Mouse (Mus musculus): ENCODE measurements around the gene Slc25a47. TPM values are rescaled to one million over a fixed set of nuclear protein-coding genes. Genes with fewer than 3 reads are reported as not detected.

Gene Slc25a47
- polyA plus RNA-seq, 1 experiment from 2014 or later, result 14.7 TPM

DNA sequence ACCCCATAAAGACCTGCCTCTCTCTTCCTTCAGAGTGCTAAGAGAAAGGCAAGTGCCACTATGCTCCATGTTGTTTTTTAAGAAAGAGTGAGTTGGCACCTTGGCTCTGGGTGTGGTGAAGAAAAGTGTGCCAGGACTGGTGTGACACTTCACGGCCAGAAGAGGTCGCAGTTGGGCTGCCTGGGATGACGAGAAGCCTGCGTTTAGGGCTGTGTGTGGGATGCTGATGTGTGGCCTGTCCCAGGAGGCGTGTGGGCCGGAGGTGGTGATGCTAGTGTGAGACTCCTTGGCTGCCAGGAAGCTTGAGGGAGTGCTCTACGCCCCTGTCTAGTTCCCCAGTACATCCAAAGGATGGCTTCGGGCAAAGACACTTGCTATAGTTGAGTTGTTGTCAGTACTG, 67.1 kb downstream of the Slc25a47 start:
- 16% methylated on average over 8 of the region's 8 CpGs for WGBS
- ATAC-seq (replicated peaks), result peak; percentile 33; the same call in 1 of the 2 replicates

GRCm38 (mm10) chr12:108903600-108904275, 67.9 kb downstream of the Slc25a47 start:
- 0 out of 2 replicates have a peak, but pooled peaks have one; percentile 35 for ATAC-seq (replicated peaks)
- Histone ChIP-seq H3K4me3 (no peak overlapping the region), H3K9ac (replicated peaks) (no peak overlapping the region), H3K9me3 (no peaks in the 10 kb centered on the region), H3K4me1 (peaks cover 29% of the 10 kb centered on the region), H3K27ac (replicated peaks) (no peak overlapping the region), H3K36me3 (no peaks in the 10 kb centered on the region), H3K4me2 (replicated peaks) (no peak overlapping the region), H3K27me3 (no peaks in the 10 kb centered on the region)
- whole genome bisulfite sequencing, result 65% methylated on average over 8 of the region's 8 CpGs

More for the DNA sequence above, 67.1 kb downstream of the Slc25a47 start:
- H3K27ac ChIP-seq (replicated peaks), result no peak overlapping the region
- H3K4me2 ChIP-seq (replicated peaks), result no peak overlapping the region
- no peaks in the 10 kb centered on the region for H3K36me3 ChIP-seq
- H3K9ac ChIP-seq (replicated peaks), result no peak overlapping the region
- H3K27me3 ChIP-seq, result no peaks in the 10 kb centered on the region
- no peak overlapping the region for H3K4me3 ChIP-seq
- H3K9me3 ChIP-seq, result no peaks in the 10 kb centered on the region
- peaks cover 29% of the 10 kb centered on the region for H3K4me1 ChIP-seq

- H3K27me3 ChIP-seq, result no peaks in the 10 kb centered on the region
- no peaks in the 10 kb centered on the region for H3K36me3 ChIP-seq
- no peak overlapping the region for H3K4me2 ChIP-seq (replicated peaks)
- no peak overlapping the region for H3K27ac ChIP-seq (replicated peaks)
- no peak for ATAC-seq (replicated peaks)
- peaks cover 29% of the 10 kb centered on the region for H3K4me1 ChIP-seq
- 34% methylated on average over 8 of the region's 8 CpGs for WGBS
- no peaks in the 10 kb centered on the region for H3K9me3 ChIP-seq
- H3K4me3 ChIP-seq, result no peak overlapping the region
- no peak overlapping the region for H3K9ac ChIP-seq (replicated peaks)
Observed at GRCm38 (mm10) chr12:108904276-108904653, 68.4 kb downstream of the Slc25a47 start.

GRCm38 (mm10) chr12:108905620-108906302, 69.9 kb downstream of the Slc25a47 start:
- no peak for ATAC-seq (replicated peaks)
- peaks cover 29% of the 10 kb centered on the region for H3K4me1 ChIP-seq

GRCm38 (mm10) chr12:108906398-108906797, 70.6 kb downstream of the Slc25a47 start:
- Histone ChIP-seq H3K9ac (replicated peaks) (no peak overlapping the region), H3K4me2 (replicated peaks) (no peak overlapping the region), H3K36me3 (no peaks in the 10 kb centered on the region), H3K9me3 (no peaks in the 10 kb centered on the region), H3K4me1 (peaks cover 29% of the 10 kb centered on the region), H3K27me3 (no peaks in the 10 kb centered on the region), H3K4me3 (no peak overlapping the region), H3K27ac (replicated peaks) (peak overlapping the region; percentile 49)
- WGBS, result 36% methylated on average over 12 of the region's 12 CpGs
- ATAC-seq (replicated peaks), result 0 out of 2 replicates have a peak, but pooled peaks have one; percentile 32

More at GRCm38 (mm10) chr12:108905620-108906302, 69.9 kb downstream of the Slc25a47 start:
- Histone ChIP-seq H3K4me2 (replicated peaks) (no peak overlapping the region), H3K9me3 (no peaks in the 10 kb centered on the region), H3K27ac (replicated peaks) (peak overlapping the region; percentile 49), H3K36me3 (no peaks in the 10 kb centered on the region), H3K9ac (replicated peaks) (no peak overlapping the region), H3K27me3 (no peaks in the 10 kb centered on the region), H3K4me3 (no peak overlapping the region)
- WGBS, result 25% methylated on average over 14 of the region's 14 CpGs

MicroRNA genes within 50 kb of the gene (microRNA counts, 519-probe panel; counts per million panel counts)
- not detected for microRNA mmu-miR-345-3p
- 2,730 counts per million, percentile 64 among the panel's probes with 10 or more counts for microRNA mmu-miR-345-5p

Small RNA genes lying within 50 kb of the gene (microRNA-seq; reads per million reads assigned to microRNA genes)
- gene Mir345, result 154 reads per million, percentile 59 among the genes with 10 or more reads in this experiment

Other genes starting within 250 kb of the Slc25a47 start
- 2.0 and 3.7 TPM in 2 replicates for gene Degs2, start 133.7 kb upstream of the Slc25a47 start, polyA plus RNA-seq (2015; fragmentation: Nextera tagmentation; extraction: Ambion mirVana)
- 17.2 and 18.7 TPM in 2 replicates for gene Yy1, start 43.1 kb upstream of the Slc25a47 start, polyA plus RNA-seq (2015; fragmentation: Nextera tagmentation; extraction: Ambion mirVana)
- gene Slc25a29, start 163 bp upstream of the Slc25a47 start, polyA plus RNA-seq (2015; fragmentation: Nextera tagmentation; extraction: Ambion mirVana), result 29.2 and 29.7 TPM in 2 replicates
- 6.4 and 9.5 TPM in 2 replicates for gene Wdr25, start 57.6 kb downstream of the Slc25a47 start, polyA plus RNA-seq (2015; fragmentation: Nextera tagmentation; extraction: Ambion mirVana)
- 104 and 107 TPM in 2 replicates for gene Wars, start 58.1 kb downstream of the Slc25a47 start, polyA plus RNA-seq (2015; fragmentation: Nextera tagmentation; extraction: Ambion mirVana)
- 19.2 and 20.2 TPM in 2 replicates for gene Begain, start 232.2 kb downstream of the Slc25a47 start, polyA plus RNA-seq (2015; fragmentation: Nextera tagmentation; extraction: Ambion mirVana)

Measured in forebrain, embryonic 15.5 days (tissue).